Mouse (Mus musculus) fat pad, adult 2 months (tissue): ENCODE measurements around the gene Ggt6.
"Not testable (repeated sequence)": the region's sequence is repeated elsewhere in the genome, so short reads cannot be mapped to it uniquely, and the experiment has no call there.

Experiments
- DNase-seq: peaks from one replicate; pipeline ENCODE4 v3.0.0-alpha.2; 2011; ENCODE audit warnings: low read depth, low spot score; ENCODE audit errors: extremely low read depth

The Ggt6 gene

DNA sequence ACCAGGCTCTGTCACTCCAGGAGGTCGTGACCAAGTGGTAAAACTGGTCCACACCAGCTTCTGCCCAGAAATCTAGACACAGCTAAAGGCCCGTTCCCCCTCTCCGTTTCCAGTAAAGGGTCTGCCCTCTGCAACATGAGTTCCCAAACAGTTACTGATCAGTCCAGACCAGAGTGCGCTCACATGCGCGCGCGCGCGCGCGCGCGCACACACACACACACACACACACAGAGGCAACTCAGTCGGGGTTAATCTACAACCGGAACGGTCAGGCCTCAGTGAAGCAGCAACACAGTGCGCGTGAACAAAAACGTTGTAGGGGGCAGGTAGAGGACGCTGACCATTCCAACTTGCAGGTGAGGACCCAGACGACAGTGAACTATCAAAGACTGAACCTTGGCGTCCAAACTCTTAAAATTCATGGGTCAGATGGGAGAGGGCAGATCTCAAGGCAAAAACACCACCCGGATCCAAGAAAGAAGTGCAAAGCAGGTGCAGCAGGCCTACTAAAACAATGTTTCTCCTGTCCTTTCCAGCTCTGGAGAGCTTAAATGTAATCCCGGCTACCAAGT is 24.7 kb upstream of the Ggt6 start:
- no peak for DNase-seq

DNA sequence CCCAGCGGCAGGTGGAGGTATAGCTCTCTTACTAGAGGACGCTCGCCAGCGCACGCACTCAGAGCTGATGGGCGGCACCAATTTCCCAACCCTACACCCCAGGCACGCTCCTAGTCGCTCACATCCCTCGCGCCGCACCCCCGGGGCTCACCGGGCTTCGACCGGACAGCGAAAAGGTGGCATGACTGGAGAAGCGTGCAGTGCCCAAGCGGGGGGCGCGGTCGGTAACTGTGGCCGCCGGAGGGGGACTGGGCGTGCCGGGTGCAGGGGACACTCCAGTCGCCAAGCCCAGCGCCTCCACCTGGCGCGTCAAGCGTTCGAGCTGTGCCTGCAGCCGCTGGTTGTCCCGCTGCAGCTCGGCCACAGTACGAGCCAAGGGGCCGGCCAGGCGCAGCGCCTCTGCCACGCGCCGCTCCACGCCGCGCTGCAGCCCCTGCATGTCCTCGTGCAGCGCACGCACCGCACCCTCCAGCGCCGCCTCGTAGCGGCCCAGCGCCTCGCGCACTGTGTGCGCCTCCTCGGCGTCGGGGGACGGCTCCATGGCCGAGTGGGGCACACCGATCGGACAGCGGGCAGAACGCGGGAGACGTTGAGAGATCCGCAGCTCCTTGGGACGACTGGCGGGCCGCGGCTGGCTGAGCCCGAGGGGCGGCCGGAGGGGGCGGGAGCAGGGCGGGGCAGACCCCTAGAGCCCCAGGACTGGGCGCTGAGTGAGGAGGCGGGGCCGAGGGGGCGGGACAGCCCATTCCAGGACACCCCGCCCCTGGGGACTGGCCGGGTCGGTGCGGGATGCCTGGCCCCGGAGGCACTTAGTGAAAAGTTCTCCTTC is 24.0 kb upstream of the Ggt6 start, which contains the start of gene Smtnl2:
Smtnl2 (minus strand) TSS at position 621 of the 829 bp plus-strand sequence.
- DNase-seq: peak; percentile 13

DNA sequence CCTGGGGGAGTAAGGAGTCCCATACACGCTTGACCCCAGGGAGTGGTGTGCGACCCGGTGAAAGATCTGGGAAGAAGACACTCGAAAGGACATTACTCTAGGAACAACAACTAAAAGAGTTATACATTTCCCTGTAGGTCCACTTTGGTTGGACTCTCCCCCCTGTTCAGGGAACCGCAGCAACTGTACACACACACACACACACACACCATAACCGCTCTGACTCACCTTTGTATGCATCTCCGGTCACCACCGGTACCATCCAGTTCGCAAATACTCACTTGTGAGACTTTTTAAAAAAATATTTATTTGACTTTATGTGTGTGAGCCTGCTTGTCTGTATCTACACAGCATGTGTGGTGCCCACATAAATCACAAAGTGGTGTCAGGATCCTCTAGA is 23.4 kb upstream of the Ggt6 start:
- DNase-seq: no peak

DNA sequence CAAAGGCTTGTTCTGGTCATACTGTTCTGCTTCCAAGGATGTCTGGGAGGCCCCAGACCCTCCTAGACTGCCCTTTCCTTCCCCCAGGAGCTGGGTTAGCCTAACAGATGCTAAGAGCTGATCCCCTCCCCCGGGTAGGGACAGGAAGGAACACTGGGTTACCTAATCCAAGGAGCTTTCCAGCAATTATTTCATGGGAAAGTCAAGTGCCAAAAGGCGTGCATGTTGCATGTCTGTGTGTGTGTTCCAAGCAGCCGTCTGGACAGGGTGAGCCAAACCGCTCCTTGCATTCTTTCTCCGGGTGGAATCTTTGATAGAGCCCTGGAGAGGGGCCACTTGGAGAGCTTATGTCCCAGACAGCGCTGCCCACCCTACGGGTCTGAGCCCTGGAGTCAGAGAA is 22.3 kb upstream of the Ggt6 start:
- DNase-seq: no peak

DNA sequence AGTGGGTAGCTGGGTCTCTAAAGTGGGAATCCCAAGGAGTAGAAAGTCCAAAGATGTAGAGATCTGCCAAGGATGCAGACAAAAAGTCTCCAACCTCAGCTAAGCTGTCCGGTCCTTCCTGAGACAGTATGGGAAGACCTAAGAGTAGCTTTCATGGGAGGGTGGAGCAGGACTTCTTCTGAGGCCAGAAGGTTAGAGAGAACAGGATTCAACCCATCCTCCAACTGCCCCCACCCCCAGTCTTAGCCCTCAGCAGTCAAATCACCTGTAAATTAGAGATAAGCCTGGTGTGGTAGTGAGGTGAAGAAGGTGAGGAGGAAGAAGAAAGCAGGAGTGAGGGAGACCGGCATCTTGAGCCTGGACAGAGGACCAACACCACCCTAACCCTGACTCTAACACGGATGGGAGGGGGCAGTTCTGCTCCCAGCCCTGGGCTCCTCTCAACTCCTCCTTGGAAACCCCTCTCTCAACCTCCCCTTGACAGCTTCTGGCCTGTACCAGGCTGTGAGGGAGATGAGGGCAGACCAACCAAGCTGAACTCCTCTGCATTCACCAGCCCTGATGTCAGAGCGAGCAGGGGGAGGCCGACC is 21.6 kb upstream of the Ggt6 start:
- no peak for DNase-seq

DNA sequence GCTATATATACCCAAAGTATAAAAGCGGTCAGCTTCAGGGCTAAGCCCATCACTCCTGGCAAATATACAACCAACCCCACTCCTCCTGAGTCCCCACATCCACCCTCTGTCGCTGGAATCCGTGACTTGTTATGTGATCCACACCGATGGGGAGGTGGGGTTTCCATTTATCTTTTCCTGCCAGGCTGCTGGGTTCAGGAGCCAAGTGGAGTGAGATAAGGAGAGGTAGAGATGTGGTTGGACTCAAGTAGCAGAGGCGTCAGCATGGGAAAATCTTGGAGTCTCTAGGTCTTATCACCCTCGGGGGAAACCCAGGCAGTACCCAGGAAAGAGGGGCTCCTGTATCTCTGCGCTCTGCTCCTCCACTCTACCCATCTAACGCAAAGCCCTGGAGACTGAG is 20.2 kb upstream of the Ggt6 start:
- DNase-seq: no peak

DNA sequence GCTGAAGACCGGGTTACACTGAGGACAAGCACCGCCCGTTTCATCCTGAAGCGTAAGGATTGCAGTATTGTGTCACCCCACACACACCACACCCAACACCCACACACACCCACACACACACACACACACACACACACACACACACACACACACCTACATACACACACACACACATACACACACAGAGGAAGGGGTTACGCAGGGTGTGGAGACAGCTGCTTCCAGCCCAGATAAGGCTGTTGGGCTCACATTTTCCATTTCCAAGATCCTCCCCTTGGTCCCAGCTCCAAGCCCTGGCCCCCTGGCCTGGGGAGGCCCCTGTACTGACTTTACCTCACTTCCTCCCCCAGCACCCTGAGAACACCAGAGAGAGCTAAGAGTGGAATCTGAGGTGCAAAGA is 18.7 kb upstream of the Ggt6 start:
- DNase-seq: no peak

DNA sequence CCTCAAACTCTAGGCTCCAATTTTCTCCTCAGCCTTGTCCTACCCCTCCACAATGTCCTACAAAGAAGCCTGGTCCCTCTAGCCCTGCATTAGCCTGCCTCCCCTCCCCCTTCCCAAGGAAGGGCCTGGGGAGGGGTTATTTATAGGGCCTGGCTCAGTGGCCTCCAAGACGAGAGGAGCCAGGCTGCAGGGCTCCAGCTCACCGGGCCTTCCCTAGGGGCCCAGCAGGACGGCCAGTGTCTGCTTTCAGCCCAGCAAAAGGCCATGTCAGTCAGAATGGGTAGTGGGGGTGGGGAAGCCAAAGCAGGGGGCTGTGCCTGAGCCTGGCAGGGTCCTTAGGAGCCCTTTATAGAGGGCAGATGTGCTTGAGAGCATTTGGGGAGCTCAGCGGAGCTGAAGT is 17.9 kb upstream of the Ggt6 start:
- no peak for DNase-seq

DNA sequence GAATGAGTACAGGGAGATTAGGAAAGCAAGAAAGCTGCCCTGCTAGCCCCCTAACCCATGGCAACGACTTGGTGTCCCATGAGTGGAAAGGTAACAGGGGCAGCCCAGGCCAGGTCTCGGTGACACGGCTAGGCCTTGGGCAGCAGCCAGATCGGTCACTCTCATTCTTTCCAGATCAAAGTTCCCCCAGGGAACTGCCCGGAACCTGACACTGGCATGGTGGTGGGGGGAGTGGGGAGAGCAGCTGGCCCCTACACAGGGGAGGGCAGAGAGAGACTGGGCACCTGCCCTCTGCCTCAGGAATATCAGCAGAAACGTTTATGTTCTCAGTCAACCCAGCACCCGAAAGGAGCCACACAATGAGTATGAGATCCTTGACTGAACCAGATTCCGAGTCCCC is 17.1 kb upstream of the Ggt6 start:
- DNase-seq: no peak

DNA sequence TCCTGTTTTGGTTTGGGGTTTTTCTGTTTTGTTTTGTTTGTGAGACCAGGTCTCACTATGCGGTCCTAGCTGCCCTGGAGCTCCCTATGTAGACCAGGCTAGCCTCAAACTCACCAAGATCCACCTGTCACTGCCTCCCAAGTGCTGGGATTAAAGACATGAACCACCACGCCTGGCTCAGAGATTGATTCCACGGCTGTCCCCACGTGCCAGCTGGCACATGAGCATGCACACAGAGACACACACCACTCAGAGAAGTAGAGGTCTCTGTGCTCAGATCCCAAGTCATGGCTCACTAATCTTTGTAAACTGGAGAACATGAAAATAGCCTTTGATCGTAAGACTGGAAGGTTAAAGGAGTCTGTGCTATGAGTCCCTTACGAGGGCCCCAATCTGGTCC is 16.3 kb upstream of the Ggt6 start:
- DNase-seq: no peak

DNA sequence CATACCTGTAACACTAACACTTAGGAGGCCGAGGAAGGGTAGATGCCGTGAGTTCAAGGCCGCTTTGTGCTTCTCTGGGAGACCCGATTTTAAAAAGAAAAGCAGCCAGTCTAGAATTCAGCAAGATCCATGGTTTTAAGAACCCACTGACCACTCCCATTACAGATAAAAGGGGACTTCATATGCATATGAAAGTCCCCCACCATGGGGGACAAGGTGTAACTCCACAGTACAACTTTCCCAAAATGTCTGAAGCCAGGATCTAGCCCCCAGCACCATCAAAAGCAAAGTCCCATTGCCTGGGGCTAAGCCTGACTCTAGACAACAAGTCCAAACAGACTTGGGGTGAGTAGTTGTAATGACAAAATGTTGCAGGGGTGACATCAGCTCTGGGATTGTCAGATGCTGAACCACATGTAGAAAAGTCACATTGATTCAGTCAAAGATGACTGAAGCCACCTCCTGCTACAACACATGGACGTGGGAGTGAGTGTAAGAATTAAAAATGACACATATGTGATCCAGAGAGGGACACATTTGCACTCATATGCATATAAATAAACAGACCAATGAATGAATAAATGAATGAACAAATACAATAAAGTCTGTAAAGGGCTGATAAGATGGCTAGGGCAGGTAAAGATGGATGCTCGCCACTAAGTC is 14.7 kb upstream of the Ggt6 start:
- DNase-seq: no peak

DNA sequence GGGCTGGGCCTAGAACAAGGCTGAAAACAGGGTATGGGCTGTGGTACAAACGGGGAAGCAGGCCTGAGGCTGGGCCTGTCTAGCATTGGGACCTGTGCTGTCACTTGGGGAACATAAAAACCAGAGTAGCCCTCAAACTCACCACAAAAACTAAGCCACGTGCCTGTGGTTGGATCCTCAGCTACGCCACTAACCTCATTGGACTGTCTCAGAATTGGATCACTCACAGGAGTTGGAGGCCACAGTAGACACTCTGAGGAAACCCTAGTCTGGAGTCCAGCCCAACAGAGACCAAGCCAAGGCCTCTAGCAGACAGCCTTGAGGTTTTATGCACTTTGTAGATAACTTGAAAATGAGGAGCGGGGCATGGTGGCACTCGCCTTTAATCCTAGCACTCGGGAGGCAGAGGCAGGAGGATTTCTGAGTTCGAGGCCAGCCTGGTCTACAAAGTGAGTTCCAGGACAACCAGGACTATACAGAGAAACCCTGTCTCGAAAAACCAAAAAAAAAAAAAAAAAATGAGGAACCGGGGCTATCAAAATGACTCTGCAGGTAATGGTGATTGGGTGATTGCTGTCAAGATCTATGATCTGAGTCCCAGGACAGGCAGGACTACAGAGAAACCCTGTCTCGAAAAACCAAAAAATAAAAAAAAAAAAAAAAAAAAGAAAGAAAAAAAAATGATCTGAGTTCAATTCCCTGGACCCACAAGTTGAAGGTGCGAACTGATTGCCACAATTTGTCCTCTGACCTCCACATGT is 13.6 kb upstream of the Ggt6 start:
- no peak for DNase-seq

DNA sequence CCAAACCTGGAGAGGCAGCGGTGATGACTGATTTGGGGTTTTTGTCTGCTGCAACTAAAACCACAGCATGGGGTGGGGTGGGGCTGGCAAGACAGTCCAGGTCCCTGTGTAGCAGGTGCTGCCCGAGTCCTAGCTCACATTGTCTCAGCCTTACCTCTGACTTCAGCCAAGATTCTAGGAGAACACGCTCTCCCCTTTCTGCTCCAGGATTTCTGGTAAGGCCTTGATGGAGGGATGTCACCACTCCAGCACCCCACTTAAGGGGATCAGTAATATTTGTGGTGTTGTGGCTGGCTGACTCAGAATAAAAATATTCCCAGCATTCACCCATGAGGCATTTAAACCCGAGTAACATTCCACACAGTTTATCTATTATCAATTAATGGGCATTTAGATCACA is 11.6 kb upstream of the Ggt6 start:
- no peak for DNase-seq

DNA sequence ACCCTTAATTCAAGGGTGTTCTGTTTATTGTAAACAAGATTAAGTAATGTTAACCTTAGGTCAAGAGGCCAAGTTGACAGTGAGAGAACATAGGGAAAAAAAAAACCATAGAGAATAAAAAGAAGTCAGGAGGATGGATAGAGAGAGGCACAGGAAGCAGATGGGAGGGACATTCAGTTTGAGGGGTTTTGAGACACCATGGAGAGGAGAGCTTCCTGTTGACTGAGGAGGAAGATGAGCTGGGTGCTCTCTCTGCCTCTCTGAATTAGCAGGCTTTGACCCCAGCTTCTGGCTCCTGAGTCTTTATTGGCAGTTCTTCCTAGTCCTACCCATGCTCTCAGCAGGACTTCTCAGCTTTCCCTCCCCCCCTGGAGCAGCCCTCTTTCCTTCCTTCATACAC is 10.1 kb upstream of the Ggt6 start:
- no peak for DNase-seq

DNA sequence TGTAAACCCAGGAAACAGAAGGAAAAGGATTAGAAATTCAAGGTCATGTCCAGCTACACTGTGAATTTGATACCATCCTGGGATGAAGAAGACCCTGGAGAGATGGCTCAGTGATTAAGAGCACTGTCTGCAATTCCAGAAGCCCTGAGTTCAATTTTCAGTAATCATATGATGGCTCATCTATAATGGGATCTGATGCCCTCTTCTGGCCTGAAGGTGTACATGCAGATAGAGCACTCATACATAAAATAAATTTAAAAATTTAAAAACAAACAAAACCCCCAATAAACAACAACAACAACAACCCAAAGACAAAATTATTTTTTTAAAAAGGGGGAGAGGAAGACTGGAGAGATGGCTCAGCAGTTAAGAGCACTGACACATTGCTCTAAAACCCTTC is 8.4 kb upstream of the Ggt6 start:
- DNase-seq: no peak

DNA sequence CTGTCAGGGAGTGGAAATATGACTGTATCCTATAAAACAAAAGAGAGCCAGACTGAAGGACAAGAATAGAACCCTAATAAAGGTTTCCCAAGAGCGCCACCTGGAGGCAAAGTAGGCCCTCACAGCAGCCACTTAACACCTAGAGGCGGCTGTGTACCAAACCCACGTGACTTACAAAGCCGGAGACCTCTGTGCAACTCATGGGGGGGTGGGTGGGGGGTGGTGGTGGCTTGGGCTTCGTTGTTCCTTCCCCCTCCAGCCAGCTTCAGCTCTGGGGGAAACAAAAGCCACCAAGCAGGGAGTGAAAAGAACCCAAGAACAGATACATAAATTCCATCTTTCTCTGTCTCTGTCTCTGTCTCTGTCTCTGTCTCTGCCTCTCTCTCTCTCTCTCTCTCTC is 6.6 kb upstream of the Ggt6 start:
- no peak for DNase-seq

DNA sequence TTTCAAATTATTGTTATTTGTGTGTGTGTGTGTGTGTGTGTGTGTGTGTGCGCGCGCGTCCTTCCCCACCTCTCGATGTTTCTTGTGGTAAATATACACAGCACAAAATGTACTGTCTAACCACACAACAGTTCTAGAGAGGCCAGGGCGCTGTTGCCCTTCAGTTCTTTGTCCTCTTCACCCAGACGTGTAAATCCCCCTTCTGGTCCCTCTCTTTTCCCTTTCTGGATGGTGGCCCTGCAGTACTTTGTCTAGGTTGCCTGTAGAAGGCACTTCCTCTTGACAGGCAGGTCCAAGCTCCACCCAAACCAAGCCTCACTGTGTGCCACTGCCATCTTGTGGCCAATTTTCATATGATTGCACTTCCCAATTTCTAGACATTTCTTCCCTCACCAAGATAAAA is 6.0 kb upstream of the Ggt6 start:
- DNase-seq: no peak

DNA sequence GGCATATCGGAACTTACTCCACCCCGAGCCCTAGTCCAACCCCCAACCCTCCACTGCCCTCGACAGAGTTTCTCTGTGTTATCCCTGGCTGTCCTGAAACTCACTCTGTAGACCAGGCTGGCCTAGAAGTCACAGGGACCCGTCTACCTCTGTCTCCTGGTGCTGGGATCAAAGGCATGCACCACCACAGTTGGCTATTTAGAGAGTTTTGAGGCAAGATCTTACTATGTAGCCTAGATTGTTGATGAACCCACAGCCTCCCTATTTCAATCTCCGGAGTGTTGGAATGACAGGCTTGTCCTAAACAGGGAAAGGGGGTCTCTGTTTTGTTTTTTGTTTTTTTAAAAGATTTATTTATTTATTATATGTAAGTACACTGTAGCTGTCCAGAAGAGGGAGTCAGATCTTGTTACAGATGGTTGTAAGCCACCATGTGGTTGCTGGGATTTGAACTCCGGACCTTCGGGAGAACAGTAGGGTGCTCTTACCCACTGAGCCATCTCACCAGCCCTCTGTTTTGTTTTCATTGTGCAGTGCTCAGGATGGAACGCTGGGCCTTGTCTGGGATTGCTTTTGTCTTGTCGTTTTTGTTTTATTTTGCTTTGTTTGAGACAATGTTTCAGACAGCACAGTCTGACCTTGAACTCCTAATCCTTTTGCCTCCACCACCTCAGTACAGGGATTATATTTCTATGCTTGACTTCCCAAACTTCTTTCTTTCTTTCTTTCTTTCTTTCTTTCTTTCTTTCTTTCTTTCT is 4.8 kb upstream of the Ggt6 start:
- DNase-seq: not testable (repeated sequence)

DNA sequence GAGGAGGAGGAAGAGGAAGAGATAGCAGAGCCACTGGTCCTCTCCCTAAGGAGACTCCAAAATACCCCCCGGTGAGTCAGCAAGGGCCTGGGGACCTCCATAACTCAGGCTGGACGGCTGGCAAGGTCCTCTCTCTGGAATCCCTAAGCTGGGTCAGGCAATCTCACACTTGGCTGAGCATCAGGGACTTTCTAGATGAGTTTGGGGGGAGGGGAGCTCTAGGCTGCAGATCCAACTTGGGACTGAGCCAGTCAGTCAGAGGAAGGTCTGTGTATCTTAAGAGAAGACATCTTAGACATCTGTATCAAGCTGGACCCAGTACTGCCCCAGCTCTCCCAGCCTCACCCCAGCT is 344 bp downstream of the Ggt6 start:
- DNase-seq: no peak

DNA sequence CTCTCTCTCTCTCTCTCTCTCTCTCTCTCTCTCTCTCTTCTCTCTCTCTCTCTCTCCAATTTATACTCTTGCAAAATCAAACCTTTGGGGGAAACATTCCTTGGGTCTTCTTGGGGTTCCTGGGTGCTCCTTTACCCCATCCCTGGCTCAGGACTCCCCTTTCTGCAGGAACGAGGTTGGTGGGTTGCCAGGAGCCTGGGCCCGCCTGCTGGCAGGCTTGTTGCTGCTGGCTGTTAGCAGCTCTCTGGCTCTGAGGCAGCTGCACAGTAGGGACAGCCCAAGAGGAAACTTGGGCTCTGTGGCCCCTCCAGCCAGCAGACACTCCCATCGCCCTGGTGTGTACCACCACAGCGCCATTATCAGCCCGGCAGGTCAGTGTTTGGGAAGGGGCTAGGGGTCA is 945 bp downstream of the Ggt6 start:
- no peak for DNase-seq
